Mouse (Mus musculus) c-Kit-positive CD71-positive TER-119-negative erythroid progenitor cells, embryonic 14.5 days (primary cell): ENCODE measurements around the gene Srpk2.
"Not testable (repeated sequence)": the region's sequence is repeated elsewhere in the genome, so short reads cannot be mapped to it uniquely, and the experiment has no call there.

ENCODE experiments used
- DNase-seq: peaks from one replicate; pipeline ENCODE4 v3.0.0-alpha.2; 2013; ENCODE audit warnings: low read depth

Gene Srpk2

GRCm38 (mm10) chr5:23562278-23563060, 121.9 kb downstream of the Srpk2 start:
- DNase-seq = no peak

- DNase-seq = no peak
Observed at GRCm38 (mm10) chr5:23561227-23561626, 123.2 kb downstream of the Srpk2 start.

GRCm38 (mm10) chr5:23560171-23560570, 124.2 kb downstream of the Srpk2 start:
- DNase-seq = no peak

GRCm38 (mm10) chr5:23556007-23556770, 128.2 kb downstream of the Srpk2 start:
- no peak for DNase-seq

GRCm38 (mm10) chr5:23553338-23553737, 131.1 kb downstream of the Srpk2 start:
- not testable (repeated sequence) for DNase-seq

GRCm38 (mm10) chr5:23551687-23552086, 132.7 kb downstream of the Srpk2 start:
- DNase-seq = no peak

- DNase-seq = no peak
Observed at GRCm38 (mm10) chr5:23535692-23536091, 148.7 kb downstream of the Srpk2 start.

- DNase-seq = no peak
Observed at GRCm38 (mm10) chr5:23531541-23532096, 152.8 kb downstream of the Srpk2 start.

- DNase-seq = no peak
Observed at GRCm38 (mm10) chr5:23531100-23531499, 153.3 kb downstream of the Srpk2 start.

- no peak for DNase-seq
Observed at GRCm38 (mm10) chr5:23524621-23525020, 159.8 kb downstream of the Srpk2 start.

- no peak for DNase-seq
Observed at GRCm38 (mm10) chr5:23523936-23524335, 160.5 kb downstream of the Srpk2 start.

- no peak for DNase-seq
Observed at GRCm38 (mm10) chr5:23521645-23522044, 162.8 kb downstream of the Srpk2 start.

- no peak for DNase-seq
Observed at GRCm38 (mm10) chr5:23519679-23520078, 164.7 kb downstream of the Srpk2 start.

- DNase-seq = no peak
Observed at GRCm38 (mm10) chr5:23518673-23519072, 165.7 kb downstream of the Srpk2 start.

GRCm38 (mm10) chr5:23517839-23518238, 166.6 kb downstream of the Srpk2 start:
- DNase-seq = no peak

- no peak for DNase-seq
Observed at GRCm38 (mm10) chr5:23516962-23517361, 167.5 kb downstream of the Srpk2 start.

- DNase-seq = no peak
Observed at GRCm38 (mm10) chr5:23515038-23515437, 169.4 kb downstream of the Srpk2 start.

- no peak for DNase-seq
Observed at GRCm38 (mm10) chr5:23513468-23513867, 170.9 kb downstream of the Srpk2 start.

- DNase-seq = no peak
Observed at GRCm38 (mm10) chr5:23512556-23512955, 171.9 kb downstream of the Srpk2 start.

- DNase-seq = no peak
Observed at GRCm38 (mm10) chr5:23511456-23511855, 173.0 kb downstream of the Srpk2 start.

GRCm38 (mm10) chr5:23508630-23509029, 175.8 kb downstream of the Srpk2 start:
- no peak for DNase-seq

- DNase-seq = no peak
Observed at GRCm38 (mm10) chr5:23507210-23507609, 177.2 kb downstream of the Srpk2 start.

- no peak for DNase-seq
Observed at GRCm38 (mm10) chr5:23505578-23505977, 178.8 kb downstream of the Srpk2 start.
